Mouse (Mus musculus): ENCODE data around the gene Trim38. TPM values are rescaled to one million over a fixed set of nuclear protein-coding genes. Genes with fewer than 3 reads are reported as not detected.

The Trim38 gene
- total and polyA plus RNA-seq, 3 experiments = 0.11 TPM; not detected in 2

DNA sequence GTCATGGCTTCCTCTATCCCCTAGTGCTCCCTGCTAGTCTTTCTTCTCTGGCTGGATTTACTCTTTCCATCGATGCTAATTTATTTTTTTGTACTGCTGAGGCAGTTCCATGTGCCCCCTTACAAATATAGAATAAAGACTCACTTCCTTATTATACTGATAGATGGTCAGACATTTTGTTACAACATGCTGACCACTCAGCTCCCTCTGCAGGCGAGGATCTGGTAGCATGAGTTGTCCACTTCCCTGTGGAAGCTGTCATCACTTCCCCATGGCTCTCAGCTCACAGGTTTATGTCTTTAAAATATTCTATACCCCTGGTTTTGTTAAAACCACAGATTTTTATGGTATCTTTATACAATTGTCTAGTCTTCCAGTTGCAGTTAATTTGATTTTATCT, 46.4 kb downstream of the Trim38 start:
- TF ChIP-seq CTCF (conservative IDR thresholded peaks at IDR 0.05 in 1 of 2, IDR thresholded peaks at IDR 0.05 in 1 of 2; ENCODE audit: low read depth in 2 of 2, low read length in 2 of 2) = peak in 1 of 2 experiments; percentile 48; a peak in 2 of 4 replicates
- TF ChIP-seq SMC3 (IDR thresholded peaks at IDR 0.05; ENCODE audit: low read depth, low read length) = peak; percentile 23; the same call in 1 of the 2 replicates
- no peak for TF ChIP-seq MAX (IDR thresholded peaks at IDR 0.05; ENCODE audit: low read length)
- no peak for TF ChIP-seq E2F4 (IDR thresholded peaks at IDR 0.05; ENCODE audit: insufficient replicate concordance, low read depth, low read length)
- peak; percentile 41; the same call in 1 of the 2 replicates for TF ChIP-seq ELF1 (IDR thresholded peaks at IDR 0.05; ENCODE audit: low read depth, low read length)
- no peak for TF ChIP-seq UBTF (IDR thresholded peaks at IDR 0.05; ENCODE audit: low read depth, low read length)
- TF ChIP-seq RAD21 (IDR thresholded peaks at IDR 0.05; ENCODE audit: low read depth, low read length) = peak; percentile 17; the same call in 1 of the 2 replicates
- no peak for TF ChIP-seq ZKSCAN1 (IDR thresholded peaks at IDR 0.05; ENCODE audit: borderline replicate concordance, low read depth, low read length)
- no peak for TF ChIP-seq TCF12 (IDR thresholded peaks at IDR 0.05; ENCODE audit: low read depth, low read length)
- TF ChIP-seq NELFE (IDR thresholded peaks at IDR 0.05; ENCODE audit: low read depth, low read length) = no peak
- DNase-seq (ENCODE audit: extremely low read depth) = peak; percentile 7
- peaks cover 0 to 2% of the 10 kb centered on the region in 2 experiments; a peak in 2 of 4 replicates for H3K4me1 ChIP-seq (ENCODE audit: control insufficient read depth in 1 of 2, insufficient read depth in 2 of 2)
- H3K4me3 ChIP-seq (replicated peaks in 1 of 3; ENCODE audit: low read depth in 2 of 3, low read length in 2 of 3, poor library complexity in 1 of 3) = no peak overlapping the region
- no peaks in the 10 kb centered on the region for H3K36me3 ChIP-seq (replicated peaks in 1 of 2; ENCODE audit: control insufficient read depth in 1 of 2, insufficient read depth in 1 of 2, low read length in 1 of 2)
- dilution Hi-C loops (cut with MboI; ENCODE audit: extremely low pct_ligation_motif_present, extremely low pct_unique_long_range_greater_than_20kb, low sequenced_read_pairs) (no loop called here), in situ Hi-C loops (cut with MboI; ENCODE audit: low pct_ligation_motif_present, low pct_unique_long_range_greater_than_20kb, low sequenced_read_pairs) (no loop called here)
- H3K9ac ChIP-seq (ENCODE audit: insufficient read depth, low read depth) = no peak overlapping the region
- H3K79me2 ChIP-seq (replicated peaks; ENCODE audit: control insufficient read depth, extremely low read depth, insufficient read depth, poor library complexity, severe bottlenecking) = no peaks in the 10 kb centered on the region
- no peaks in the 10 kb centered on the region for H3K9me3 ChIP-seq (replicated peaks; ENCODE audit: low read length)
- no peak overlapping the region for H3K4me2 ChIP-seq (ENCODE audit: insufficient read depth, low read depth, poor library complexity, severe bottlenecking)
- H3K27ac ChIP-seq (ENCODE audit: insufficient read depth, low read depth) = no peak overlapping the region
- H3K27me3 ChIP-seq (replicated peaks) = no peaks in the 10 kb centered on the region

DNA sequence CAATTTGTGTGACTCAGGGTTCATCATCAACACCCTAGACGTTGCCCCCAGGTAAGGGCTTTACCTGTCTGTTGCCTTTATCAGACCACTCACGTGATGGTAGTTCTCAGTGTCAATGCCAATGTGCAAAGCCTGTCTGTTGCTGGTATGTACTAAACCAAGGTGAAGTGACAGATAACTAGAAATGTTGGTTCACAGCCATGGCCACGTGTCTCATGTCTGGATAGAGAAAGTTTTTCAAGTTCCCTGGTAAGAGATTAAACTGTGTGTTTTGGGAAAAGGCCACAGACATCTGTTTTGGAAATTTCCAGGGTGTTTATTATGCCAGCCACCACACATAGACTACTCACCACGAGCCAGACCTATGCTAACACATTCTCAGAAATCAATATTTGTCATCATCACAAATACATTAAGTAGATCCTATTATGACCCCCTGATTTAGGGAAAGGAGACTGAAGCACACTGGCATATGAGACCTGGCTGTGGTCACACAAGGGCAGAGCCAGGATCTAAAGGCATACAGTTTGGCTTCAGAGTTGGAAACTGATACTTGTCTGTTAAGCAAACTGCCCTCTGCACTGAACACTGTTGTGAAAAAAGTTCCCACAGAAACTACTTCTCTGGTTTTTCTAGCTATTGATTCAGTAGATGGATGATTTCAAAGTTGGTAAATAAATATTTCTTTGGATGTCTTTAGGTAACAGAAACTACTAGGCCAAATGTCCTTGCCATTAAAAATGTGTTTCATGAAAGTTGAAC, 50.6 kb downstream of the Trim38 start:
- TF ChIP-seq CHD1 (IDR thresholded peaks at IDR 0.05; ENCODE audit: low read depth, low read length) = no peak
- no peak for TF ChIP-seq BHLHE40 (IDR thresholded peaks at IDR 0.05; ENCODE audit: low read depth, low read length)
- TF ChIP-seq HCFC1 (IDR thresholded peaks at IDR 0.05; ENCODE audit: low read depth, low read length) = no peak
- no peak for TF ChIP-seq RCOR1 (conservative IDR thresholded peaks at IDR 0.05; ENCODE audit: low read depth, low read length)
- TF ChIP-seq PAX5 (IDR thresholded peaks at IDR 0.05; ENCODE audit: low read length) = no peak
- no peak for TF ChIP-seq KAT2A (IDR thresholded peaks at IDR 0.05; ENCODE audit: insufficient replicate concordance, low read length)
- TF ChIP-seq MEF2A (IDR thresholded peaks at IDR 0.05; ENCODE audit: borderline replicate concordance, low read depth, low read length) = no peak
- no peak for TF ChIP-seq TCF12 (IDR thresholded peaks at IDR 0.05; ENCODE audit: low read depth, low read length)
- no peak for TF ChIP-seq TBP (conservative IDR thresholded peaks at IDR 0.05; ENCODE audit: low read depth, low read length)
- TF ChIP-seq MAFK (IDR thresholded peaks at IDR 0.05; ENCODE audit: insufficient replicate concordance, low read length) = no peak
- TF ChIP-seq SIN3A (IDR thresholded peaks at IDR 0.05; ENCODE audit: low read length) = no peak
- TF ChIP-seq CHD2 (IDR thresholded peaks at IDR 0.05; ENCODE audit: low read length) = no peak
- no peak for TF ChIP-seq POLR2A (IDR thresholded peaks at IDR 0.05; ENCODE audit: low read depth, low read length)
- no peak overlapping the region for H3K9ac ChIP-seq (ENCODE audit: insufficient read depth, low read depth)
- no peaks in the 10 kb centered on the region for H3K27me3 ChIP-seq (replicated peaks)
- no peaks in the 10 kb centered on the region for H3K9me3 ChIP-seq (replicated peaks; ENCODE audit: low read length)
- H3K79me2 ChIP-seq (replicated peaks; ENCODE audit: control insufficient read depth, extremely low read depth, insufficient read depth, poor library complexity, severe bottlenecking) = no peaks in the 10 kb centered on the region
- in situ Hi-C loops (cut with MboI; ENCODE audit: low pct_ligation_motif_present, low pct_unique_long_range_greater_than_20kb, low sequenced_read_pairs) = no loop called here
- no peak for DNase-seq (ENCODE audit: extremely low read depth)
- dilution Hi-C loops (cut with MboI; ENCODE audit: extremely low pct_ligation_motif_present, extremely low pct_unique_long_range_greater_than_20kb, low sequenced_read_pairs) = no loop called here
- H3K4me3 ChIP-seq (replicated peaks in 1 of 3; ENCODE audit: low read depth in 2 of 3, low read length in 2 of 3, poor library complexity in 1 of 3) = no peak overlapping the region
- H3K4me1 ChIP-seq (ENCODE audit: control insufficient read depth in 1 of 2, insufficient read depth in 2 of 2) = peaks cover 0 to 2% of the 10 kb centered on the region in 2 experiments; a peak in 2 of 4 replicates
- H3K4me2 ChIP-seq (ENCODE audit: insufficient read depth, low read depth, poor library complexity, severe bottlenecking) = no peak overlapping the region
- H3K27ac ChIP-seq (ENCODE audit: insufficient read depth, low read depth) = no peak overlapping the region
- H3K36me3 ChIP-seq (replicated peaks in 1 of 2; ENCODE audit: control insufficient read depth in 1 of 2, insufficient read depth in 1 of 2, low read length in 1 of 2) = no peaks in the 10 kb centered on the region
